Mouse (Mus musculus) brain, embryonic 18.5 days (tissue): Measurements from ENCODE around the gene Pnp.
A peak's percentile ranks its signal among the peaks of the same experiment; 100 is the strongest.
"Not testable (repeated sequence)": the region's sequence is repeated elsewhere in the genome, so short reads cannot be mapped to it uniquely, and the experiment has no call there.

Experiments used
- DNase-seq: peaks from one replicate; pipeline ENCODE4 v3.0.0-alpha.2; 2012; ENCODE audit warnings: low read depth, low spot score

The Pnp gene

GRCm38 (mm10) chr14:50975001-50975400, 44.1 kb downstream of the Pnp start:
- no peak for DNase-seq

- DNase-seq, result no peak
Measured at GRCm38 (mm10) chr14:50976674-50977073, 45.8 kb downstream of the Pnp start.

- not testable (repeated sequence) for DNase-seq
Measured at GRCm38 (mm10) chr14:50978451-50978850, 47.6 kb downstream of the Pnp start.

- DNase-seq, result no peak
Measured at GRCm38 (mm10) chr14:50979631-50980030, 48.7 kb downstream of the Pnp start.

DNA sequence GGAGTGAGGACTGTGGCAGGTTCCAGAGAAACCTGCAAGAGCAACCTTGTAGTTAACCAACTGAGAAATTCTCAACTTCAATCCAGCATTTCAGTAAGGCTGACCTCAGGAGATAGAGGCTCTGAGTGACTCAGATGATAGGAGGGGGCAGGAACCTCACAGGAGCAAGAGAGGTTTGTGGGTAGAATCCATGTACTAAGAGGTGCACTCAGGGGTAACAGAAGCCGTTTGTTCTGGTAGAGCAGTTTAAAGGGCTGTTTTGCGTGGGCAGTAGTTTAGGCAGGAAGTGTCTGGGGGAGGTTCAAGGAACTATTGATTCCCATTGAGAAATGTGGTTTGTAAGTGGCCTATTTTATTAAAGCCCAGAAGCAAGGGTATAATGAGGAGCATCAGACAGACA, 50.3 kb downstream of the Pnp start:
- DNase-seq, result no peak

GRCm38 (mm10) chr14:50981837-50982236, 51.0 kb downstream of the Pnp start:
- DNase-seq, result no peak

- no peak for DNase-seq
Measured at GRCm38 (mm10) chr14:50987668-50988067, 56.8 kb downstream of the Pnp start.

- DNase-seq, result no peak
Measured at GRCm38 (mm10) chr14:50991037-50991436, 60.2 kb downstream of the Pnp start.

DNA sequence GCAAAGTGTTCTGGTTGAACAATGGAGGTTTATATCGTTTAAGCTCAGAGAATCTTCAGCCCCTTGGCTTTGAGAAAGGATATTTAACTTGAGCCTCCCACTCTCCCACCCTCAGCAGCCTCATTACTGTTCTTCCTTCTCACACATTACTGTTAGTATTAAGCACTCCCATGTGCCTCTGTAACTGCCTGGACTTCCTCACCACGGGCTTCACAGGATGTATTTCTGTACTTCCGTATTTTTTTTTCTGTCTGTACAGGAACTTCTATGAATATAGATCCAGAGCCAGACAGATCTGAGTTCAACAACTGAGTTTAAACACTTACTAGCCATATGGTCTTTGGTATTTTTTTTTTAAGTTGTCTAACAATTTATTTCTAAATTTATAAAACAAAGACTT, 66.2 kb downstream of the Pnp start:
- no peak for DNase-seq

DNA sequence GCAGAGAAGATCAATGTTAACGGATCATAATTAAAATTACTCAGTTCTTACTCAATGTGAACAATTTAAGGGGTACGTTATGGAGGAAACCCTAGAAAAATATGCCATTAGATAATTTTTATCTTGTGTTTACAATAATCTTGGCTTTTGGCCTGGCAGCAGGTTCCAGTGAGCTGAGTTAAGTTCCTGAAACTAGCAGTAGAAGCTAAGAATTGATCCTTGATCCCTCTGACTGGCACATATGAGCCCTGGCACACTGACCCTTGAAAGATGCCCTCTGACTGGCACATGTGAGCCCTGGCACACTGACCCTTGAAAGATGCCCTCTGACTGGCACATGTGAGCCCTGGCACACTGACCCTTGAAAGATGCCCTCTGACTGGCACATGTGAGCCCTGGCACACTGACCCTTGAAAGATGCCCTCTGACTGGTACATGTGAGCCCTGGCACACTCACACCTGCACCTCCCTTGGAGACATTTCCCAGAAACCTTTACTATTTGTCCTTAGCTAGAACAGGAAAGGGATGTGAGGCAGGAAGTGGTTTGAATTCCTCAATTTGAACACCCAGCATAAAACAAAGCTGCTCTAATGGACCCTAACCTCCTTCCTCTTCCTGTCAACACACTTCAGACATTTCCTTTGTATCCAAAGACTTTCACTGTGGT, 67.3 kb downstream of the Pnp start:
- DNase-seq, result no peak

DNA sequence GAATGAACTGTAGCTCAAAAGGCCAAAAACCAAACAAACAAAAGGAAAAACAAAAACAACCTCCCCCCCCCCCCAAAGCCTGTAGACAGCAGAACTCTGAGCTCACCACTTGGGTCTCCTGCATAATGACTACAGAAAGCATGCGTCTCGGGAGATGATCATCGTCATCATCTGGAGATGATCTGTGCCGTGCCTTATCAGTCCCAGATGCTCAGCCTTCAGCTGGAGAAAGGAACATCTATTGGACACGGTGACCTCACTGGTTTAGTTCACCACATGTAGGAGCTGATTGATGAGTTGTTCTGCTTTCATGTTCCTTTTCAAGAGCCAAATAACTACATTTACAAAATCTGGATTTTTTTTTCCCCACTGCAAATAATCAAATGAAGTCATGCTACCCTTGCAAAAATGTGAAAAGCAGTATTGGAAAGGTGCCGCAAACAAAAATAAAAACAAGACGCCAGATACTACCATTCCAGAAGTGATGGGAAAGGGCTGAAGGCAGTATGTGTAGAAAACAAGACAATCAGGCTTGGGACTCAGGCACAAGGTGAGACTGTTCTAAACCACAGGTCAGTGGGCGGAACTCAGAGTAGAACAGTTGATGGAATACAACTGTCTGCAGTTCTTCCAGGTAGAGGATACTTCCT, 76.4 kb downstream of the Pnp start, which contains the start of gene Rnase10:
Rnase10 (plus strand) TSS at position 600 of the 650 bp plus-strand sequence.
- DNase-seq, result no peak

DNA sequence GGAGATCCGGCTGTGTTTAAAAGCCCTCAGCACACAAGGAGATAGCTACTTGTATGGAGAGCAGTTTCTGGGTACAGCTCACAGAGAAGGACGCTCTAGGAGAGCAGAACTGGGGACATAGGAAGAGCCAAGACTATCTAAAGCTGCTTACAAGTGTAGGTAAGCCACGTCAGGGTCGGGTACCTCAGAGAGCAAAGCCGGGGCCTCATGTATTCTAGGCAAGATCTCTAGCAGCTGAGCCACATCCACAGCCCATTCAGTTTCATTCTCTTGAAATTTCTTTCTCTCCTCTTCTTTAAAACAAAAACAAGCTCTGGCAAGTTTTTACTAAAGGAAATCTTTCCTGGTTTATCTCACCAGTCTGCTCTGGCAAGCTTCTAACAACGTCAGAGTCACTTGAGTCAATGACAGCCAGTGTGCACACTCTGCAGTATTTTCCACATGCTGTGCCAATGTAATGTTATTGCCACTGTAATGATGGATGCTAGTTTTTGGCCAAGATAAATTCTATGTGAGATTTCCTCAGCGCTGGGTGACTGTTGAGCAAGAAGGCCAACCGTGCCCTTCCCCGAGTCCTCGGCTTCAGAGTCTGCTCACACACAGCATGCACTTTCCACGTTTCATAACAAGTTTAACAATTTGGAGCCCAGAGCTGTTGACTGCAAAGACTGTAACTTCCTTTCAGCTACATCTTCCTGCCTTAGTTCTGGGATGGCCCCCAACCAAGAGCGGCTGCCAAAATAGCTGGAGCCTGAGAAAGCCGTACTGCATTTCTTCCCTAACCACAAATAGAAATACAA, 77.2 kb downstream of the Pnp start:
- peak; percentile 30 for DNase-seq

DNA sequence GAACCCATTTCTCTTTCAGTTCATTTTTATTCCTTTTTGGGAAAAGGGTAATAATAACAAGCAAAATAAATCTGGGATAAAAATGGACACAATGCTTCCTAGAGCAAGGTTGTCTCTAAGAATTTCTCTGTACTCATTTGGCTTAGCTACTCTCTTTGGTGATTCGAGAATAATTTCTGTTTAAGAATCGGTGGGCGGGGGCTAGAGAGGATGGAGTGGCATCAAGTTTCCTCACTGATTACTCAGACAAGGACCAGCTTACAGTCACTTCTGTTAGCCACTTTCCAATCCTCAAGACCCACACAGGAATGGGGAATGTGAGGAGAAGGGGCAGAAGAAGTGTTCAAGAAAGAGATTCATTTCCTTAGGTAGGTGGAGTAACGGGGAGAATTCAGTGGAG, 77.9 kb downstream of the Pnp start:
- DNase-seq, result no peak

- DNase-seq, result no peak
Measured at GRCm38 (mm10) chr14:51009572-51009971, 78.7 kb downstream of the Pnp start.

- not testable (repeated sequence) for DNase-seq
Measured at GRCm38 (mm10) chr14:51014724-51015123, 83.8 kb downstream of the Pnp start.
